Mouse (Mus musculus) MEL (cell line): ENCODE data around the gene Smurf1. TPM values are rescaled to one million over a fixed set of nuclear protein-coding genes. Genes with fewer than 3 reads are reported as not detected.

Experiments
- DNase-seq: peaks from one replicate; pipeline ENCODE4 v3.0.0; 2011; ENCODE audit warnings: low read depth, low spot score
- H3K27ac ChIP-seq: 2 replicates; pipeline ENCODE4 v1.5.1; 2012; ENCODE audit warnings: low read depth, mild to moderate bottlenecking, control low read depth, low read length, moderate library complexity; ENCODE audit not compliant: control insufficient read depth
- H3K27me3 ChIP-seq, 2 experiments: fragments of 150-350 bp in 1 of 2; sonication (generic) in 1 of 2; 2 replicates each; pipeline ENCODE4 v1.6.1; 2012; ENCODE audit warnings: low read length in 2 of 2, mild to moderate bottlenecking in 2 of 2, improper control_type of control experiment in 1 of 2, moderate library complexity in 1 of 2; ENCODE audit not compliant: insufficient read depth in 2 of 2, control insufficient read depth in 1 of 2
- H3K36me3 ChIP-seq, 2 experiments: 2 replicates each; pipeline ENCODE4 v1.6.1; 2012 to 2014; ENCODE audit warnings: low read length in 2 of 2, improper control_type of control experiment in 1 of 2, inconsistent platforms in 1 of 2, mild to moderate bottlenecking in 1 of 2; ENCODE audit not compliant: insufficient read depth in 2 of 2, control insufficient read depth in 1 of 2
- H3K4me1 ChIP-seq, 2 experiments: fragments of 150-350 bp in 1 of 2; sonication (generic) in 1 of 2; 2 replicates each; pipeline ENCODE4 v1.6.1; 2012; ENCODE audit warnings: low read length in 2 of 2, improper control_type of control experiment in 1 of 2, mild to moderate bottlenecking in 1 of 2; ENCODE audit not compliant: insufficient read depth in 2 of 2, control insufficient read depth in 1 of 2
- H3K4me3 ChIP-seq, 2 experiments: fragments of 150-350 bp in 1 of 2; sonication (generic) in 1 of 2; 2 replicates each; pipeline ENCODE4 v1.5.1; 2012; ENCODE audit warnings: low read depth in 2 of 2, low read length in 2 of 2, mild to moderate bottlenecking in 2 of 2, moderate library complexity in 2 of 2, control low read depth in 1 of 2, improper control_type of control experiment in 1 of 2; ENCODE audit not compliant: control insufficient read depth in 1 of 2, insufficient read depth in 1 of 2
- H3K79me2 ChIP-seq: 2 replicates; pipeline ENCODE4 v1.6.1; 2012; ENCODE audit warnings: mild to moderate bottlenecking, low read length, moderate library complexity; ENCODE audit not compliant: control insufficient read depth, poor library complexity, insufficient read depth
- H3K9ac ChIP-seq: 2 replicates; pipeline ENCODE4 v1.6.1; 2012; ENCODE audit warnings: low read depth, mild to moderate bottlenecking, control low read depth, low read length, moderate library complexity; ENCODE audit not compliant: control insufficient read depth, poor library complexity, severe bottlenecking
- H3K9me3 ChIP-seq: fragments of 150-350 bp; sonication (generic); replicated peaks from 2 replicates; pipeline ENCODE4 v1.6.1; 2012; ENCODE audit warnings: mild to moderate bottlenecking, low read length, improper control_type of control experiment, moderate library complexity; ENCODE audit not compliant: insufficient read depth
- BHLHE40 ChIP-seq: IDR thresholded peaks from 2 replicates; pipeline ENCODE4 v1.6.1; 2012; ENCODE audit warnings: low read depth, mild to moderate bottlenecking, inconsistent platforms, low read length, improper control_type of control experiment, borderline replicate concordance
- CHD1 ChIP-seq: IDR thresholded peaks from 2 replicates; pipeline ENCODE4 v1.6.1; 2012; ENCODE audit warnings: low read depth, mild to moderate bottlenecking, inconsistent platforms, low read length, improper control_type of control experiment
- CHD2 ChIP-seq: IDR thresholded peaks from 2 replicates; pipeline ENCODE4 v1.6.1; 2011; ENCODE audit warnings: low read length, improper control_type of control experiment
- CTCF ChIP-seq, 3 experiments: IDR thresholded peaks in 2 of 3; conservative IDR thresholded peaks in 1 of 3; 2 replicates each; pipeline ENCODE4 v1.5.1; 2011 to 2012; ENCODE audit warnings: low read length in 3 of 3, low read depth in 2 of 3, mild to moderate bottlenecking in 2 of 3, improper control_type of control experiment in 1 of 3, inconsistent platforms in 1 of 3, mixed read lengths in 1 of 3, moderate library complexity in 1 of 3; ENCODE audit not compliant: control insufficient read depth in 1 of 3, insufficient read depth in 1 of 3, poor library complexity in 1 of 3, severe bottlenecking in 1 of 3
- GATA1 ChIP-seq: IDR thresholded peaks from 2 replicates; pipeline ENCODE4 v1.6.1; 2011; ENCODE audit warnings: low read depth, low read length, improper control_type of control experiment
- KAT2A ChIP-seq: conservative IDR thresholded peaks from 2 replicates; pipeline ENCODE4 v1.6.1; 2012; ENCODE audit warnings: low read depth, low read length, improper control_type of control experiment, inconsistent platforms
- MAFK ChIP-seq: IDR thresholded peaks from 2 replicates; pipeline ENCODE4 v1.6.1; 2011; ENCODE audit warnings: low read depth, mild to moderate bottlenecking, low read length, improper control_type of control experiment, borderline replicate concordance
- MEF2A ChIP-seq: IDR thresholded peaks from 2 replicates; pipeline ENCODE4 v1.6.1; 2014; ENCODE audit warnings: low read depth, mild to moderate bottlenecking, inconsistent platforms, low read length, improper control_type of control experiment; ENCODE audit not compliant: poor library complexity, insufficient replicate concordance, severe bottlenecking; ENCODE audit errors: extremely low read depth
- POLR2A ChIP-seq, 2 experiments: IDR thresholded peaks; 2 replicates each; pipeline ENCODE4 v1.6.1; 2011 to 2012; ENCODE audit warnings: low read length in 2 of 2, mild to moderate bottlenecking in 2 of 2, control low read depth in 1 of 2, improper control_type of control experiment in 1 of 2, low read depth in 1 of 2, moderate library complexity in 1 of 2; ENCODE audit not compliant: control insufficient read depth in 1 of 2, insufficient read depth in 1 of 2, poor library complexity in 1 of 2
- POLR2AphosphoS2 ChIP-seq: IDR thresholded peaks from 2 replicates; pipeline ENCODE4 v1.6.1; 2011; ENCODE audit warnings: low read length, improper control_type of control experiment
- POLR2AphosphoS5 ChIP-seq: IDR thresholded peaks from 2 replicates; pipeline ENCODE4 v1.6.1; 2012; ENCODE audit warnings: low read depth, borderline replicate concordance, mild to moderate bottlenecking, inconsistent platforms, low read length, moderate library complexity, mixed read lengths
- RAD21 ChIP-seq: IDR thresholded peaks from 2 replicates; pipeline ENCODE4 v1.6.1; 2011; ENCODE audit warnings: mild to moderate bottlenecking, low read depth, low read length, improper control_type of control experiment
- RCOR1 ChIP-seq: IDR thresholded peaks from 2 replicates; pipeline ENCODE4 v1.6.1; 2012; ENCODE audit warnings: low read depth, mild to moderate bottlenecking, inconsistent platforms, low read length, improper control_type of control experiment
- SMC3 ChIP-seq: IDR thresholded peaks from 2 replicates; pipeline ENCODE4 v1.6.1; 2011; ENCODE audit warnings: low read depth, low read length, improper control_type of control experiment
- TBP ChIP-seq: IDR thresholded peaks from 2 replicates; pipeline ENCODE4 v1.8.0; 2011; ENCODE audit warnings: low read depth, low read length, improper control_type of control experiment
- USF1 ChIP-seq: IDR thresholded peaks from 2 replicates; pipeline ENCODE4 v1.6.1; 2014; ENCODE audit warnings: low read depth, mild to moderate bottlenecking, inconsistent platforms, low read length, improper control_type of control experiment, moderate library complexity
- ZNF384 ChIP-seq: IDR thresholded peaks from 2 replicates; pipeline ENCODE4 v1.6.1; 2012; ENCODE audit warnings: low read depth, mild to moderate bottlenecking, inconsistent platforms, low read length, improper control_type of control experiment
- polyA plus RNA-seq, 2 experiments: library from polyadenylated mRNA; stranded (reverse) in 1 of 2; unstranded in 1 of 2; fragments of >175 nt in 1 of 2; fragments of >200 nt in 1 of 2; gene quantifications; 2 replicates each; pipeline versions ENCODE4 v1.2.1 to v1.2.4; 2012; ENCODE audit warnings: low replicate concordance in 2 of 2, low read depth in 1 of 2; ENCODE audit not compliant: insufficient read length in 2 of 2, insufficient read depth in 1 of 2, missing spikeins in 1 of 2
- total RNA-seq: library from RNA; depleted of rRNA; stranded (reverse); fragments of 300-350 nt; gene quantifications from 2 replicates; pipeline ENCODE4 v1.2.3, GENCODE M21; 2012

The Smurf1 gene
- total and polyA plus RNA-seq, 3 experiments: 4.0 to 10.6 TPM; not detected in 1

GRCm38 (mm10) chr5:144907591-144907990 lies 58.1 kb downstream of the Smurf1 start:
- no peak overlapping the region for H3K27ac ChIP-seq
- no peaks in the 10 kb centered on the region for H3K9me3 ChIP-seq
- H3K36me3 ChIP-seq: no peaks in the 10 kb centered on the region
- H3K4me3 ChIP-seq: no peak overlapping the region
- TF ChIP-seq SMC3 (peak; percentile 41), CTCF (IDR thresholded peaks at IDR 0.05 in 2 of 3, conservative IDR thresholded peaks at IDR 0.05 in 1 of 3; ENCODE audit: control insufficient read depth in 1 of 3, insufficient read depth in 1 of 3, low read depth in 2 of 3, low read length in 3 of 3, poor library complexity in 1 of 3, severe bottlenecking in 1 of 3) (peak; percentile 5 to 31 (median 13); a peak in 3 of 6 replicates), POLR2A (IDR thresholded peaks at IDR 0.05; ENCODE audit: control insufficient read depth in 1 of 2, insufficient read depth in 1 of 2, low read depth in 1 of 2, low read length in 2 of 2, poor library complexity in 1 of 2) (no peak)
- no peaks in the 10 kb centered on the region for H3K4me1 ChIP-seq
- no peaks in the 10 kb centered on the region for H3K79me2 ChIP-seq
- no peak overlapping the region for H3K9ac ChIP-seq
- H3K27me3 ChIP-seq: no peaks in the 10 kb centered on the region
- DNase-seq: peak; percentile 16

GRCm38 (mm10) chr5:144904356-144905134 lies 61.1 kb downstream of the Smurf1 start:
- Histone ChIP-seq H3K9me3 (no peaks in the 10 kb centered on the region), H3K4me3 (no peak overlapping the region), H3K4me1 (no peaks in the 10 kb centered on the region), H3K36me3 (no peaks in the 10 kb centered on the region), H3K79me2 (no peaks in the 10 kb centered on the region), H3K9ac (no peak overlapping the region), H3K27me3 (no peaks in the 10 kb centered on the region), H3K27ac (no peak overlapping the region)
- DNase-seq: no peak
- TF ChIP-seq RAD21 (no peak), KAT2A (no peak), MEF2A (no peak), BHLHE40 (no peak), POLR2AphosphoS2 (no peak), ZNF384 (no peak)

GRCm38 (mm10) chr5:144901791-144902190 lies 63.9 kb downstream of the Smurf1 start:
- peaks cover 0 to 5% of the 10 kb centered on the region in 2 experiments; a peak in 2 of 4 replicates for H3K4me1 ChIP-seq
- H3K4me3 ChIP-seq: no peak overlapping the region
- no peak overlapping the region for H3K27ac ChIP-seq
- peaks cover 0 to 5% of the 10 kb centered on the region in 2 experiments; a peak in 2 of 4 replicates for H3K36me3 ChIP-seq
- no peaks in the 10 kb centered on the region for H3K79me2 ChIP-seq
- no peaks in the 10 kb centered on the region for H3K27me3 ChIP-seq
- no peak for TF ChIP-seq GATA1
- TF ChIP-seq RCOR1: no peak
- TF ChIP-seq CHD2: no peak
- no peak for TF ChIP-seq TBP
- TF ChIP-seq POLR2AphosphoS5: no peak
- TF ChIP-seq MAFK: no peak
- no peak for TF ChIP-seq CHD1
- TF ChIP-seq USF1: no peak
- TF ChIP-seq POLR2AphosphoS2: no peak
- no peak overlapping the region for H3K9ac ChIP-seq
- H3K9me3 ChIP-seq: no peaks in the 10 kb centered on the region
- DNase-seq: no peak
